Mouse (Mus musculus) megakaryocyte, embryonic 14.5 days (primary cell): ENCODE data around the gene Tifa.

Experiments
- FLI1 ChIP-seq: IDR thresholded peaks from 2 replicates; pipeline ENCODE4 v1.6.1; 2012; ENCODE audit warnings: low read length, inconsistent platforms, mixed read lengths
- GATA1 ChIP-seq: IDR thresholded peaks from 3 replicates; pipeline ENCODE4 v1.6.1; 2012; ENCODE audit warnings: mixed read lengths, low read length, inconsistent platforms, borderline replicate concordance

GRCm38 (mm10) chr3:127765971-127766370 is 23.6 kb upstream of the Tifa start:
- TF ChIP-seq FLI1 (no peak), GATA1 (no peak)
